Mouse (Mus musculus) liver, adult 2 months (tissue): ENCODE results near the gene Wfdc9.

Source experiments
- CTCF ChIP-seq: fragments of 200-500 bp; IDR thresholded peaks from 2 replicates; pipeline ENCODE4 v1.5.1; 2011; ENCODE audit warnings: low read depth, low read length, control low read depth
- POLR2A ChIP-seq: fragments of 200-500 bp; IDR thresholded peaks from 2 replicates; pipeline ENCODE4 v1.6.1; 2011; ENCODE audit warnings: low read length, control low read depth; ENCODE audit not compliant: insufficient read depth; ENCODE audit errors: extremely low read depth

DNA sequence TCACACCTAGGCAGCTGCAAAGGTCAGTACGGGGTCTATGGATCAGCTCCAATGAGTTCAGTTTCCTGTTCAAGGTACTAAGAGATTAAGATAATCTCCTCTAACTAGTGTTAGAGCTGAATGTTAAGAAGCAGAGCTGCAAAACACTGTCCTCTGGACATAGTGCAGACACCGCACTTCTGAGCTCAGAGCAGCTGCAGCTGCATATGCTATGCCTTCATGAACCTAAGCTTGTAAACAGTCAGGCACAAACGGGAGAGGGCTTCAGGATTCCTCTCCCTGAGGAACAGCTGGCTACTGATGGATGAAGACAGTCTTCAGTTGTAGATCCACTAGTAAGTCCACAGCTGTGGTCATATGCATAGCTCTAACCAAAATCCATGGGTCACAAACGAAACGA is 44.6 kb upstream of the Wfdc9 start:
- TF ChIP-seq POLR2A (no peak), CTCF (no peak)
